Mouse (Mus musculus): ENCODE results near the gene Btn2a2. TPM values are rescaled to one million over a fixed set of nuclear protein-coding genes. Genes with fewer than 3 reads are reported as not detected.

Gene Btn2a2
- polyA plus RNA-seq, 3 experiments from 2014 or later: not detected

- no peak for ATAC-seq
These were observed 9.1 kb upstream of the Btn2a2 start for GRCm38 (mm10) chr13:23497656-23498321.

GRCm38 (mm10) chr13:23495526-23495925 lies 6.9 kb upstream of the Btn2a2 start:
- no peak for ATAC-seq

GRCm38 (mm10) chr13:23491990-23492389 lies 3.3 kb upstream of the Btn2a2 start:
- no peak for ATAC-seq

- ATAC-seq: no peak
These were observed 2.6 kb upstream of the Btn2a2 start for GRCm38 (mm10) chr13:23491263-23491662.

- no peak for ATAC-seq
These were observed 2.2 kb upstream of the Btn2a2 start for GRCm38 (mm10) chr13:23490863-23491262.

- no peak for ATAC-seq
These were observed 3.4 kb downstream of the Btn2a2 start for GRCm38 (mm10) chr13:23485271-23485670.

GRCm38 (mm10) chr13:23483153-23483552 lies 5.5 kb downstream of the Btn2a2 start:
- no peak for ATAC-seq

- ATAC-seq: no peak
These were observed 13.0 kb downstream of the Btn2a2 start for GRCm38 (mm10) chr13:23475658-23476057.

GRCm38 (mm10) chr13:23466911-23467310 lies 21.7 kb downstream of the Btn2a2 start:
- peak; percentile 27 for ATAC-seq

GRCm38 (mm10) chr13:23466306-23466705 lies 22.4 kb downstream of the Btn2a2 start:
- no peak for ATAC-seq

- peak; percentile 38 for ATAC-seq
These were observed 23.0 kb downstream of the Btn2a2 start, which contains the start of gene Btn1a1 for GRCm38 (mm10) chr13:23465600-23466109. Gene Btn1a1, minus strand, starts transcription at chr13:23465901.

- ATAC-seq: no peak
These were observed 23.8 kb downstream of the Btn2a2 start for GRCm38 (mm10) chr13:23464841-23465366.

GRCm38 (mm10) chr13:23464224-23464637 lies 24.4 kb downstream of the Btn2a2 start:
- peak; percentile 42 for ATAC-seq

- ATAC-seq: peak; percentile 18
These were observed 25.1 kb downstream of the Btn2a2 start for GRCm38 (mm10) chr13:23463381-23464223.

GRCm38 (mm10) chr13:23462669-23463068 lies 26.0 kb downstream of the Btn2a2 start:
- ATAC-seq: no peak

- no peak for ATAC-seq
These were observed 26.6 kb downstream of the Btn2a2 start for GRCm38 (mm10) chr13:23462063-23462462.

- ATAC-seq: no peak
These were observed 29.3 kb downstream of the Btn2a2 start for GRCm38 (mm10) chr13:23459264-23459846.

- peak; percentile 45 for ATAC-seq
These were observed 34.7 kb downstream of the Btn2a2 start for GRCm38 (mm10) chr13:23453926-23454325.

- ATAC-seq: peak; percentile 49
These were observed 35.2 kb downstream of the Btn2a2 start for GRCm38 (mm10) chr13:23453362-23453862.

GRCm38 (mm10) chr13:23450398-23450797 lies 38.3 kb downstream of the Btn2a2 start:
- ATAC-seq: no peak

- ATAC-seq: no peak
These were observed 39.2 kb downstream of the Btn2a2 start for GRCm38 (mm10) chr13:23449235-23450095.

GRCm38 (mm10) chr13:23448758-23449157 lies 39.9 kb downstream of the Btn2a2 start:
- no peak for ATAC-seq
